Mouse (Mus musculus) myocyte (in vitro differentiated cells): ENCODE measurements around the gene Stra6. TPM values are rescaled to one million over a fixed set of nuclear protein-coding genes. Genes with fewer than 3 reads are reported as not detected.

ENCODE experiments used
- H3K27me3 ChIP-seq: one replicate; pipeline ENCODE4 v1.6.1; 2011; ENCODE audit not compliant: control insufficient read depth, insufficient read depth, insufficient read length
- H3K36me3 ChIP-seq: one replicate; pipeline ENCODE4 v1.6.1; 2011; ENCODE audit not compliant: control insufficient read depth, insufficient read depth
- H3K4me2 ChIP-seq: one replicate; pipeline ENCODE4 v1.6.1; 2011; ENCODE audit warnings: low read depth, control low read depth
- H3K4me3 ChIP-seq: one replicate; pipeline ENCODE4 v1.5.1; 2011; ENCODE audit warnings: mild to moderate bottlenecking, control low read depth, moderate library complexity
- H3K79me2 ChIP-seq: one replicate; pipeline ENCODE4 v1.6.1; 2011; ENCODE audit not compliant: control insufficient read depth, insufficient read depth
- H3ac ChIP-seq: one replicate; pipeline ENCODE4 v1.6.1; 2011; ENCODE audit not compliant: control insufficient read depth, insufficient read length
- CEBPB ChIP-seq: IDR thresholded peaks from 2 replicates; pipeline ENCODE4 v1.6.1; 2011; ENCODE audit warnings: mild to moderate bottlenecking, moderate library complexity; ENCODE audit not compliant: poor library complexity, insufficient read depth, severe bottlenecking
- E2F4 ChIP-seq: IDR thresholded peaks from one replicate; pipeline ENCODE4 v1.6.1; 2011; ENCODE audit warnings: mild to moderate bottlenecking, control low read depth, moderate library complexity; ENCODE audit not compliant: insufficient read depth
- MAX ChIP-seq: IDR thresholded peaks from one replicate; pipeline ENCODE4 v1.6.1; 2011; ENCODE audit warnings: low read depth, mild to moderate bottlenecking, control low read depth
- MYOD1 ChIP-seq, 3 experiments: IDR thresholded peaks; one replicate each; pipeline ENCODE4 v1.6.1; 2011; ENCODE audit warnings: control low read depth in 2 of 3, low read depth in 2 of 3, mild to moderate bottlenecking in 2 of 3, moderate library complexity in 1 of 3; ENCODE audit not compliant: insufficient read length in 2 of 3, control insufficient read depth in 1 of 3
- MYOG ChIP-seq, 3 experiments: IDR thresholded peaks; one replicate each; pipeline ENCODE4 v1.6.1; 2011; ENCODE audit warnings: control low read depth in 2 of 3, low read depth in 2 of 3, mild to moderate bottlenecking in 2 of 3; ENCODE audit not compliant: insufficient read length in 2 of 3, control insufficient read depth in 1 of 3, insufficient read depth in 1 of 3
- POLR2A ChIP-seq: IDR thresholded peaks from one replicate; pipeline ENCODE4 v1.6.1; 2011; ENCODE audit warnings: low read depth, mild to moderate bottlenecking, control low read depth, moderate library complexity; ENCODE audit not compliant: insufficient read length
- POLR2AphosphoS2 ChIP-seq: IDR thresholded peaks from one replicate; pipeline ENCODE4 v1.6.1; 2011; ENCODE audit warnings: low read depth, control low read depth; ENCODE audit not compliant: insufficient read length
- REST ChIP-seq: IDR thresholded peaks from one replicate; pipeline ENCODE4 v1.6.1; 2011; ENCODE audit warnings: mild to moderate bottlenecking, control low read depth, moderate library complexity; ENCODE audit not compliant: insufficient read depth, insufficient read length
- SRF ChIP-seq: IDR thresholded peaks from one replicate; pipeline ENCODE4 v1.6.1; 2011; ENCODE audit warnings: low read depth; ENCODE audit not compliant: control insufficient read depth, insufficient read length
- TCF12 ChIP-seq: IDR thresholded peaks from one replicate; pipeline ENCODE4 v1.6.1; 2011; ENCODE audit warnings: mild to moderate bottlenecking, control low read depth; ENCODE audit not compliant: poor library complexity, insufficient read depth, severe bottlenecking
- TCF3 ChIP-seq: IDR thresholded peaks from one replicate; pipeline ENCODE4 v1.6.1; 2011; ENCODE audit warnings: low read depth, control low read depth; ENCODE audit not compliant: insufficient read length
- USF1 ChIP-seq: IDR thresholded peaks from one replicate; pipeline ENCODE4 v1.6.1; 2011; ENCODE audit warnings: low read depth, mild to moderate bottlenecking, control low read depth, moderate library complexity
- polyA plus RNA-seq: library from polyadenylated mRNA; unstranded; fragments of >200 nt; fragmentation: generic; extraction: Trizol; gene quantifications from one replicate; pipeline ENCODE4 v1.2.1, GENCODE M21; 2012; ENCODE audit warnings: missing spikeins

The Stra6 gene
- polyA plus RNA-seq, 1 experiment: 0.64 TPM

DNA sequence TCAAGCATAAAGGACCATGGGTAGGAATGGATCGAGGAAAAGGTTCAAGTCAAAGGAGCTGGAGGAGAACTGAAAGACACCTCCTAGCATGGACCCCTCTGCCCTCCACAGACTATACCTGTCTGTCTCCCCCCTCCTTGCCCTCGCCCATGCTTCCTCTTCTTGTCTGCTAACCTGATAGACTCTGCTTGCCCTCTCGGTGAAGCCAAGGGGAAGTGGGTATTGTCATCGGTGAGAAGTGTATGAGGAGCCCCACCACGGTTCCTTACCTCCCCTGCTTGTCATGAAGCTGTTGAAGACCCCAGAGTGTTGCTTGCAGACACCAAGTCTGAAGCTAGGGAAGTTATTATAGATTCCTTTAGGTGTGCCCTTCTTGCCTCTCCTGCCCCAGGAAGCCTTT, 96.7 kb downstream of the Stra6 start:
- Histone ChIP-seq H3K4me2 (no peak overlapping the region), H3K4me3 (no peak overlapping the region), H3K36me3 (no peaks in the 10 kb centered on the region), H3K27me3 (no peaks in the 10 kb centered on the region), H3K79me2 (no peaks in the 10 kb centered on the region), H3ac (no peak overlapping the region)
- no peak for TF ChIP-seq POLR2A
- TF ChIP-seq TCF3: no peak
- no peak for TF ChIP-seq USF1

DNA sequence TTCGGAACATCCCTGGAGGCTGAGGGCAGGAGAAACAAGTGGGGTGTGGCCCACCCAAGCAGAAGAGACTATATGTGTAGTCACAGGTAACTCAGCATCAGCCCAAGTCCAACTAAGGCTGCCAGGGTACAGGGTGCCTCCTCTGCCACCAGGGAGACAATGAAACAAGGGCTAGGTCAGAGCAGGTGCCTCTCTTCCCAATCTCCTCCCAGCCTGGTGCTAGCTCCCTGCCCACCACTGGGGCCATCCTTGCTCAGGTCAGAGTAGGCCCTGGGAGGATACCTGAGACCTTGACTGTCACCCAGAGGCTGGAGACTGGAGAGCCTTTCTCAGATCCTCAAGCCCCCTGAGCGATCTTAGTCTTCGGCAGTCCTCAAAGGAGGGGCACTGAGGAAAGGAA, 98.6 kb downstream of the Stra6 start:
- no peak overlapping the region for H3K4me2 ChIP-seq
- H3K27me3 ChIP-seq: no peaks in the 10 kb centered on the region
- H3ac ChIP-seq: no peak overlapping the region
- no peaks in the 10 kb centered on the region for H3K36me3 ChIP-seq
- H3K4me3 ChIP-seq: no peak overlapping the region
- no peaks in the 10 kb centered on the region for H3K79me2 ChIP-seq
- TF ChIP-seq MYOD1 (IDR thresholded peaks at IDR 0.05; ENCODE audit: control insufficient read depth in 1 of 3, insufficient read length in 2 of 3, low read depth in 2 of 3): no peak
- no peak for TF ChIP-seq MAX
- TF ChIP-seq TCF12: no peak
- no peak for TF ChIP-seq CEBPB
- TF ChIP-seq TCF3: no peak
- no peak for TF ChIP-seq USF1
- no peak for TF ChIP-seq REST
- TF ChIP-seq E2F4: no peak
- TF ChIP-seq POLR2AphosphoS2: no peak
- no peak for TF ChIP-seq MYOG (IDR thresholded peaks at IDR 0.05; ENCODE audit: control insufficient read depth in 1 of 3, insufficient read depth in 1 of 3, insufficient read length in 2 of 3, low read depth in 2 of 3)
- TF ChIP-seq POLR2A: no peak
- TF ChIP-seq SRF: no peak

DNA sequence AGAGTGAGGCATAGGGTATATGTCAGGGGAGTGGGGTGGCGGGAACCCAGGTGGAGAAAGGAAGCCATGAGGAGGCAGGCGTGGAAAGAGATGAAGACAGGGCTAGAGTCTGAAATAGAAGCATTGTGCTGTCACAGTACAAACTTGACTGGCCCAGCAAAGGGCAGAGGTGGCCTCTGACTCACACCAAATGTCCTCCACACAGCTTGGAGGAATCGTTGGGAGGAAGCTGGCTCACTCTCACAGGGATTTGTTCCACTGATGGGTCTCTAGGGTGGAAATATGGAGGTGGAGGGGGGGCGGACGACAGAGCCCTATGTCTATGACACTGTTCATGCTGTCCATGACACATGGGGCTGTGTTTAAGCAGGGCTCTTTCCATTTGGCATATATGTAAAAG, 99.6 kb downstream of the Stra6 start:
- Histone ChIP-seq H3K36me3 (no peaks in the 10 kb centered on the region), H3K4me2 (no peak overlapping the region), H3ac (no peak overlapping the region), H3K27me3 (no peaks in the 10 kb centered on the region), H3K4me3 (no peak overlapping the region), H3K79me2 (no peaks in the 10 kb centered on the region)
- TF ChIP-seq USF1 (no peak), E2F4 (no peak), MYOG (IDR thresholded peaks at IDR 0.05; ENCODE audit: control insufficient read depth in 1 of 3, insufficient read depth in 1 of 3, insufficient read length in 2 of 3, low read depth in 2 of 3) (no peak), CEBPB (no peak), TCF12 (no peak), POLR2A (no peak), MYOD1 (IDR thresholded peaks at IDR 0.05; ENCODE audit: control insufficient read depth in 1 of 3, insufficient read length in 2 of 3, low read depth in 2 of 3) (no peak), TCF3 (no peak), SRF (no peak), REST (no peak), MAX (no peak)

DNA sequence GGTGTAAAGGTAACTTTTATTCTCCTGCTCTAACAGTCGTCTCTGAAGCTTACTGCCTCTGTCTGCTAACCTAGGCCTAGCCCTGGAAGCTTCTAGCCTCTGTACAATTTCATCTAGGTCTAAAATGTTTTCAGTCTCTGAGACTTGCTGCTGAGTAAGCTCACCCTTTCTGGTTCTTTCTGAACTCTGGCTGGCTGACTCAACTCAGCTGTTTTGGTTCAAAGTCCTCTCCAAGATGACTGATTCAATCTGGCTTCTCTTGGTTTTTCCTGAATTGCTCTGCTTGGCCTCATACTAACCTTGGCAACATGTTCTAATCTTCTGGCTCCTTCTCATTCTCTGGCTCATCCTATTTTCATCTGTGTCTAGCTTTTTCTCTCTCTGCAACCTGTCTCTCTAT, 102.2 kb downstream of the Stra6 start:
- no peaks in the 10 kb centered on the region for H3K79me2 ChIP-seq
- no peaks in the 10 kb centered on the region for H3K36me3 ChIP-seq
- TF ChIP-seq TCF3: no peak
- no peak for TF ChIP-seq TCF12
- TF ChIP-seq REST: no peak
- TF ChIP-seq USF1: no peak
- no peak for TF ChIP-seq CEBPB
- no peak for TF ChIP-seq MYOG (IDR thresholded peaks at IDR 0.05; ENCODE audit: control insufficient read depth in 1 of 3, insufficient read depth in 1 of 3, insufficient read length in 2 of 3, low read depth in 2 of 3)
- no peak for TF ChIP-seq MAX
- TF ChIP-seq POLR2AphosphoS2: no peak
- no peak for TF ChIP-seq SRF
- TF ChIP-seq POLR2A: no peak
- TF ChIP-seq MYOD1 (IDR thresholded peaks at IDR 0.05; ENCODE audit: control insufficient read depth in 1 of 3, insufficient read length in 2 of 3, low read depth in 2 of 3): no peak
- no peak for TF ChIP-seq E2F4
- H3K4me2 ChIP-seq: no peak overlapping the region
- no peak overlapping the region for H3ac ChIP-seq
- no peak overlapping the region for H3K4me3 ChIP-seq
- H3K27me3 ChIP-seq: no peaks in the 10 kb centered on the region

DNA sequence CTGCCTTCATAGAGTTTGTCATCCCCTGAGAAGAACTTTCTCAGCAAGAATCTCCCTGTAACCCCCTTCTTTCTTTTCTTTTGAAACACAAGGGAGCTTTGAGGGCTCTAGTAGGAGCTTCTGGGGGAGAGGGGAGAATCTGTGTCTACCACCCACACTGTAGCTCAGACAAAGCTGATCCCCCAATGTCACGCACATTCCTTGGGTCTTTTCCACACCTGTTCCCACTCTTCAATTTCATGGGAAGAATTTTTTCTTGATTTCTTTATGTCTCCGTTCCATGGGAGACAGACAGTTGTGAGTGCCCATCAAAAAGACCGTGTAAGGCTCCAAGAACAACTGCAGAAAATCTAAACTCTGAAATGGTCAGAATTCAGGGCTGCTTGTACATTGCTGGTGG, 105.3 kb downstream of the Stra6 start:
- H3K36me3 ChIP-seq: no peaks in the 10 kb centered on the region
- peak; percentile 2 for TF ChIP-seq TCF12
- TF ChIP-seq MYOD1 (IDR thresholded peaks at IDR 0.05; ENCODE audit: control insufficient read depth in 1 of 3, insufficient read length in 2 of 3, low read depth in 2 of 3): peak; percentile 12 to 93 (median 83)
- TF ChIP-seq MAX: no peak
- H3K79me2 ChIP-seq: no peaks in the 10 kb centered on the region
- H3ac ChIP-seq: no peak overlapping the region
- peak overlapping the region; percentile 74 for H3K4me2 ChIP-seq
- no peaks in the 10 kb centered on the region for H3K27me3 ChIP-seq
- no peak overlapping the region for H3K4me3 ChIP-seq
